Mouse (Mus musculus) midbrain, embryonic 13.5 days (tissue): Measurements from ENCODE around the gene Pqbp1. TPM values are rescaled to one million over a fixed set of nuclear protein-coding genes. Genes with fewer than 3 reads are reported as not detected.

Experiments used
- ATAC-seq: fragments of 200-750 bp; cut with Nextera tagmentation; 2 replicates; pipeline ENCODE4 v1.8.0; 2017; ENCODE audit warnings: mild to moderate bottlenecking, moderate TSS enrichment, moderate library complexity
- H3K27ac ChIP-seq: fragments of 300-500 bp; sonication (generic); 2 replicates; pipeline ENCODE4 v1.5.1; 2015; ENCODE audit warnings: inconsistent platforms, mild to moderate bottlenecking, moderate library complexity
- H3K27me3 ChIP-seq: fragments of 300-500 bp; sonication (generic); 2 replicates; pipeline ENCODE4 v1.6.1; 2015; ENCODE audit warnings: mild to moderate bottlenecking, inconsistent platforms
- H3K36me3 ChIP-seq: fragments of 300-500 bp; sonication (generic); 2 replicates; pipeline ENCODE4 v1.6.1; 2015; ENCODE audit warnings: mild to moderate bottlenecking, inconsistent platforms
- H3K4me1 ChIP-seq: fragments of 300-500 bp; sonication (generic); replicated peaks from 2 replicates; pipeline ENCODE4 v1.6.1; 2015; ENCODE audit warnings: inconsistent platforms
- H3K4me2 ChIP-seq: fragments of 300-500 bp; sonication (generic); replicated peaks from 2 replicates; pipeline ENCODE4 v1.6.1; 2015; ENCODE audit warnings: moderate library complexity, mild to moderate bottlenecking, inconsistent platforms
- H3K4me3 ChIP-seq: fragments of 300-500 bp; sonication (generic); replicated peaks from 2 replicates; pipeline ENCODE4 v1.5.1; 2015; ENCODE audit warnings: mild to moderate bottlenecking, inconsistent platforms
- H3K9ac ChIP-seq: fragments of 300-500 bp; sonication (generic); replicated peaks from 2 replicates; pipeline ENCODE4 v1.6.1; 2015; ENCODE audit warnings: mild to moderate bottlenecking, inconsistent platforms
- H3K9me3 ChIP-seq: fragments of 300-500 bp; sonication (generic); 2 replicates; pipeline ENCODE4 v1.6.1; 2016; ENCODE audit warnings: mild to moderate bottlenecking, inconsistent platforms
- WGBS: fragments of 180-500 bp; shearing (Covaris S2); methylation state at CpG from one replicate; pipeline ENCODE4 v1.1.7; 2015; 5-methylcytosine and 5-hydroxymethylcytosine counted together
- polyA plus RNA-seq: library from polyadenylated mRNA; unstranded; fragments of >200 nt; fragmentation: Nextera tagmentation; extraction: Ambion mirVana; gene quantifications from 2 replicates; pipeline ENCODE4 v1.2.1, GENCODE M21; 2015

Gene Pqbp1
- polyA plus RNA-seq, 1 experiment from 2014 or later, result 216 TPM

DNA sequence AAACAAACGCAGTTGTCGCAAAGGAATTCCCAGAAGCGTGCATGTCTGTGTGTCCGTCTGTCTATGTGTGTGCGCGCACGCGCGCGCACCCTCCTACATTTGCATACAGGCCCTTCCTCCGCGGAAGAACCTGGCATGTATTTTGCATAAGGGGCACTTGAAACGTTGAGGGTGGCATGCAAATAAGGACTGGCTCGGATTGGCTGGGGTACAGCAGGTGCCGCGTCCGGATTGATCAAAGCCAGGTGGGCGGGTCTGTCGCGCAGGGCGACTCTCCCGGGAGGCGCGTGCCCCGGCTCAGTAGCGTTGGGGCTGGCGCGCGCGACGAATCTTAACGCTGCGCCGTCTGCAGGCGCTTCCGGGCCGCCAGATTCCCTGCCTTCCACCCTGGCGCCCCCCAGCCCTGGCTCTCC lies 21.1 kb downstream of the Pqbp1 start, which contains the start of gene Pim2:
Pim2 (plus strand) TSS at position 256 of the 413 bp plus-strand sequence.
- peak within 1 kb of the TSS; percentile 57 for H3K4me3 ChIP-seq
- ATAC-seq, result peak; percentile 91
- peaks cover 14% of the 10 kb centered on the region; the same call in 1 of the 2 replicates for H3K4me1 ChIP-seq
- H3K9me3 ChIP-seq, result no peaks in the 10 kb centered on the region
- WGBS, result 23% methylated on average over 30 of the region's 38 CpGs
- peak within 1 kb of the TSS; percentile 39 for H3K27ac ChIP-seq
- no peaks in the 10 kb centered on the region for H3K27me3 ChIP-seq
- H3K9ac ChIP-seq, result peak within 1 kb of the TSS; percentile 69
- H3K4me2 ChIP-seq, result peak within 1 kb of the TSS; percentile 89
- peaks cover 20% of the 10 kb centered on the region for H3K36me3 ChIP-seq

DNA sequence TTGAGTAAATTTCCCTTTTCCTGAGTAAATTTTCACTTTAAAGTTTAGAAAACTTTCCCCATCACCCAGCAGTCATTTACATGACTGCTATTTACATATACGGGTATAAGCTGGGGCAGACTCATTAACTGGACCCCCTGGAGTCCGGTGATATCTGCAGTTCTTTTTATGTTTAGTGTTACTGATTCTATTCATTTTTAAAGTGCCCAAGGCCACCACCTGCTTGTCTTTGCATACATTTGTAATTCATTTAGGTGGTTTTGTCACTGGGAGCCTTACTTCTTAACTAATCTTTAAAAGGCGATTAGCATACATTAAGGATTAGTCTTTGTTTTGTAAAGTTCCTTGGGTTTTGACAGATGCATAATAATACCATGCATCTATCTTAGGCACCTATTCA lies 29.2 kb downstream of the Pqbp1 start:
- Histone ChIP-seq H3K4me3 (no peak overlapping the region), H3K27me3 (no peaks in the 10 kb centered on the region), H3K27ac (no peak overlapping the region), H3K36me3 (peaks cover 36% of the 10 kb centered on the region), H3K4me2 (no peak overlapping the region), H3K9ac (no peak overlapping the region), H3K9me3 (no peaks in the 10 kb centered on the region), H3K4me1 (no peaks in the 10 kb centered on the region; the same call in 1 of the 2 replicates)
- WGBS, result 28% methylated on average over 3 of the region's 3 CpGs
- ATAC-seq, result no peak

DNA sequence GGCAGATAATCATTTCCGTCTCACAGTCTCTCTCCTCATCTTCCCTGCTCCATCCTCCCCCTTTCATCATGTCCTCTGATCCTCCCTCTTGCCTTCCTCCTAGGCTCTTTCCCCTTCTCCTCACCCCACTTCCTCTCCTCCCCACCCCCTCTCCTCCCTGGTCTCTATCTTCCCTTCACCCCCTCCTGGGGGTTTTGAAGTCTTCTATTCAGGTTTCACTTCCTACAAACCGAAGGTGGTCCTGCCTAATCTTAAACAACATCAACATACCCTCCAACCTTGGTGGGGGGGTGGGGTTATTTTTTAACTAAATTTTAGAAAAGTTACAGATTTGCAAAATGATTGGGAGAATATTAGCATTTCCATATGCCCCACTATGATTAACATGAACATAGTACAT lies 30.6 kb downstream of the Pqbp1 start:
- Histone ChIP-seq H3K27ac (no peak overlapping the region), H3K36me3 (peaks cover 23% of the 10 kb centered on the region), H3K4me2 (no peak overlapping the region), H3K27me3 (no peaks in the 10 kb centered on the region), H3K9me3 (no peaks in the 10 kb centered on the region), H3K4me3 (no peak overlapping the region), H3K9ac (no peak overlapping the region), H3K4me1 (no peaks in the 10 kb centered on the region; the same call in 1 of the 2 replicates)
- WGBS, result 50% methylated on average over 2 of the region's 2 CpGs
- no peak for ATAC-seq

DNA sequence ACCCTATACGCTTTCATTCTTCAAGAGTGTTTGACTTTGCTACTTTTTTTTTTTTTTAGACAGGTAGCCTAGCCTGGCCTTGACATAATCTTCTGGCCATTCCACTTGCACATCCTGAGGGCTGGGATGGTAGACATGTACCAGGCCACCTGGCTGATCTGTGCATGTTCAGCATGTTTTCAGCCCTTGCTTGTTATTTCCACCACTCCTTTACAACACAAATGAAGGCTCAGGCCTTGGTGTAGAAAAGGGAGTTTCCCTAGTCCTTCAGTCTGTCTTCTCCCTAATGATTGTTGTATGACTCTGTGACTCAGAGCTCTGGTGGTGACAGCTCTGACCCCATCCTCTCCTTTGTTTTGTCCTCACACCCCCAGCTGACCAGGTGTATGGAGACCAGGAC lies 31.9 kb downstream of the Pqbp1 start:
- no peak overlapping the region for H3K27ac ChIP-seq
- ATAC-seq, result no peak
- no peak overlapping the region for H3K4me2 ChIP-seq
- H3K27me3 ChIP-seq, result no peaks in the 10 kb centered on the region
- H3K9ac ChIP-seq, result no peak overlapping the region
- no peaks in the 10 kb centered on the region for H3K9me3 ChIP-seq
- peaks cover 15% of the 10 kb centered on the region; the same call in 1 of the 2 replicates for H3K36me3 ChIP-seq
- no peak overlapping the region for H3K4me3 ChIP-seq
- 85% methylated on average over 1 of the region's 1 CpGs for WGBS
- H3K4me1 ChIP-seq, result no peaks in the 10 kb centered on the region; the same call in 1 of the 2 replicates

DNA sequence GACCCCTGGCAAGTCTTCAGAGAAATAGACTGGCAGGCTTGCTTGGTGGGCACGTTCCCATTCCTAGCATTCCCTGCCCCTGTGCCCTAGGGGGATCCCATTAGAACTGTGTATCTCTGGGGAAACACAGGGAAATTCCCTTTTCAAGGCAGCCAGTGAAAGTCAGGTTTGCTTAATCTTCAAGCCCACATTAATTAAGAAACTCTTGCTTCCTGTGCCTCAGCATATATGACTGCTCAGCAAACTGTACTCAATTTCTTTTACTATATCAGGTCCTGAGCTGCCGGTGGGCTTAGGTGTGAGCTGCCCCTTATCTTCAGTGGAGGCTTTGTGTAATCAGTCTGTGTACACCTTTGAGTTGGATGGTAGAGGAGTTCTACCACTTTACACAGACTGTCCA lies 33.3 kb downstream of the Pqbp1 start:
- H3K4me2 ChIP-seq, result no peak overlapping the region
- no peaks in the 10 kb centered on the region; the same call in 1 of the 2 replicates for H3K4me1 ChIP-seq
- no peaks in the 10 kb centered on the region for H3K27me3 ChIP-seq
- H3K36me3 ChIP-seq, result peaks cover 10% of the 10 kb centered on the region; the same call in 1 of the 2 replicates
- no peaks in the 10 kb centered on the region for H3K9me3 ChIP-seq
- no peak for ATAC-seq
- no peak overlapping the region for H3K4me3 ChIP-seq
- H3K9ac ChIP-seq, result no peak overlapping the region
- 74% methylated on average over 2 of the region's 2 CpGs for WGBS
- H3K27ac ChIP-seq, result no peak overlapping the region

DNA sequence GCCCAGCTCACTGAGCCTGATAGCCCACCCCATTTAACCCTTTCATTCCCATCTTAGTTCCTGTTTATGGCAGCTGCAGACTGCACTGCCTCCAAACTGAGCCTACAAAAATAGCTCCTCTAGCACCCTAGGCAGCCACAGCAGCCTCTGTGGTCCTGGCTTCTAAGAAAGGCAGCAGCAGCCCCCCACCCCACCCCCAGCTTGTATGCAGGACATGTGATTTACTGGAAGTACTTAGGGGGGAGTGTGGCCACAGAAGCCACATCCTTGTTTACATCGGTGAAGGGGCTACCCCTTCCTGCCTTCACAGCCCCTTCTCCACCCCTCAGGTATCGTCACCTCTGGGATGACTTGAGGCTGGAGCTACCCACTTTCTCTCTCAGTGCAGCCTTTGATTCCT lies 33.7 kb downstream of the Pqbp1 start:
- Histone ChIP-seq H3K36me3 (peaks cover 10% of the 10 kb centered on the region; the same call in 1 of the 2 replicates), H3K27ac (no peak overlapping the region), H3K4me3 (no peak overlapping the region), H3K4me1 (no peaks in the 10 kb centered on the region; the same call in 1 of the 2 replicates), H3K9ac (no peak overlapping the region), H3K9me3 (no peaks in the 10 kb centered on the region), H3K4me2 (no peak overlapping the region), H3K27me3 (no peaks in the 10 kb centered on the region)
- ATAC-seq, result no peak
- WGBS, result 79% methylated on average over 2 of the region's 2 CpGs

DNA sequence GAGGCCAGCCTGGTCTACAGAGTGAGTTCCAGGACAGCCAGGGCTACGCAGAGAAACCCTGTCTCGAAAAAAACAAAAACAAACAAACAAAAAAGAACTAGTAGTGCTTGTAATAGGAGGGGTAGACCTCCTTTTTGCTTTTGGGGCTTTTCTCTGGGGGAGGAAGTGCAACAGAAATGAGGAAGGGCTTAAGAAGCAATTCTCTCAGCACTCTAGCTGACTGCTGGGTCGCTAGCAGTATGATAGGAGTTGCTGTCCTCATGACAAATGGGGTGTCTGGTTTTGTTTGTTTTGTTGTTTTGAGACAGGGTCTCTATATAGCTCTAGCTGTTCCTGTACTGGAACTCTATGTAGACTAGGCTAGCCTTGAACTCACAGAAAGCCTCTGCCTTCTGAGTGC lies 34.5 kb downstream of the Pqbp1 start:
- no peak overlapping the region for H3K4me2 ChIP-seq
- H3K27ac ChIP-seq, result no peak overlapping the region
- H3K9me3 ChIP-seq, result no peaks in the 10 kb centered on the region
- H3K9ac ChIP-seq, result no peak overlapping the region
- no peak for ATAC-seq
- H3K4me3 ChIP-seq, result no peak overlapping the region
- H3K4me1 ChIP-seq, result no peaks in the 10 kb centered on the region; the same call in 1 of the 2 replicates
- no peaks in the 10 kb centered on the region for H3K27me3 ChIP-seq
- WGBS, result 79% methylated on average over 3 of the region's 3 CpGs
- H3K36me3 ChIP-seq, result peaks cover 11% of the 10 kb centered on the region; the same call in 1 of the 2 replicates

DNA sequence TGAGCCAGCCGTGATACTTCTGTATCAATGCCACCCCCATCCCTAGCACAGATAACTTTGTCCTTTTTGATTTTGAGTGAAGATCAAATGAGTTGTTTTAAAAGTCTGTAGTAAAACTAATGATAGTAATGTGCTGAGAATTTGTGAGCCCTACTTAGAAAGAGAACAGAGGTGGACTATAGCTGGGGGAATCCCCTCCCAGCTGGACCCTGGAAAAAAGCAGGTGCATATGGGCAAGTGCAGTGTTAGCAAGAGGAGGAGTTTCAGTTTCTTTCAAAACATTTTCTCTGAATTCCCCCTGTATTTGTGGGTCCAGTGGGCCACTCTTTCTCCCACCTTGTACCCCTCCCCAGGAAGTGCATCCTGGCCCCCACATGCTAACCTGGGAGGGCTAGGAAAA lies 35.9 kb downstream of the Pqbp1 start:
- 79% methylated on average over 1 of the region's 1 CpGs for WGBS

DNA sequence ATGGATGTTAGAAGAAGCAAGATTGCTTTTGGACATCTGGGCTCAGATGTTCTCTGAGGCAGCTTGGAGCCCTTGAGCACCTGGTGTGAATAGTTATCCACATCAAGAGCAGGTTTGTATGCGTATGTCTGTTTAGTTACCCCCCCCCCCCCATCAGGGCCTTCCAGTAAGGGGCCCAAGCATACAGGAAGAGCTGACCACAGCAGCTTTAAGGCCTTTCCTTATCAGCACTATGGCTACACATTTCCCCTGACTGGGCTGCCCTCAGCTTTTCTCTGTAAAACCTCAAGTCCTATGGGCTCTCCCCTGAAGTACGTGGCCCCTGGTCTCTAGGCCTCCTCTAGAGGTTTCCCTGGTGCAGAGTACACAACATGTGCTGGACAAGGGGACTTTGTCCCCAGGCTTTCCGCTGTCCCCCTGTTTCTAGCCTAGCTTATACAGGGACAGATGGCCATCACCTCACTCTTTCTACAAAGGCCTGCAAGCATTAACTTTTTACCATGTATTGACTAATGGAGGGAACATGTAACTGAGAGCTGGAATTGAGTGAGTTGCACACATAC lies 39.8 kb downstream of the Pqbp1 start:
- H3K4me2 ChIP-seq, result no peak overlapping the region
- H3K9me3 ChIP-seq, result no peaks in the 10 kb centered on the region
- H3K36me3 ChIP-seq, result peaks cover 7% of the 10 kb centered on the region; the same call in 1 of the 2 replicates
- H3K27ac ChIP-seq, result no peak overlapping the region
- no peak for ATAC-seq
- no peaks in the 10 kb centered on the region for H3K27me3 ChIP-seq
- H3K4me1 ChIP-seq, result no peaks in the 10 kb centered on the region
- H3K9ac ChIP-seq, result no peak overlapping the region
- H3K4me3 ChIP-seq, result no peak overlapping the region
- 85% methylated on average over 3 of the region's 3 CpGs for WGBS

More for the DNA sequence above, 35.9 kb downstream of the Pqbp1 start:
- no peak overlapping the region for H3K27ac ChIP-seq
- H3K36me3 ChIP-seq, result peaks cover 9% of the 10 kb centered on the region; the same call in 1 of the 2 replicates
- no peaks in the 10 kb centered on the region for H3K9me3 ChIP-seq
- H3K27me3 ChIP-seq, result no peaks in the 10 kb centered on the region
- ATAC-seq, result no peak
- H3K4me1 ChIP-seq, result no peaks in the 10 kb centered on the region; the same call in 1 of the 2 replicates
- H3K4me3 ChIP-seq, result no peak overlapping the region
- no peak overlapping the region for H3K4me2 ChIP-seq
- H3K9ac ChIP-seq, result no peak overlapping the region

DNA sequence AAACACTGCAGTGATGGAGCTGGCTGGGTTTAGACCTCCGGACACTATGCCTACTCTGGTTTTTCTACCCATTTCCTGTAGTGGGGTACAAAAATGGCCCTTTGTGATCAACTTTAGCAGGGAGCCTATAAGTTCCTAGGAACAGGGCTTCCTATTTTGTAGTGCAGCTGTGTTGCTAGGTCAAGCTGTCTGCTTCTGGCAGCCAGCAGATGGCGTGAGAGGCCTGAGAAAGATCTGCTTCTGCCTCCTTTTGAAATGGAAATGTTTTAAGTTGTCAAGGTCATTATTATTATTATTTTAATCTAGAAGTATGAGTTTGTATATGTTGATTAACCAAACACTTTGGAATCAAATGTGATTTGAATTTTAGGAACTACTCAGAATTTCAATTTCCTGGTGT lies 44.5 kb downstream of the Pqbp1 start:
- 48% methylated on average over 2 of the region's 2 CpGs for WGBS
- H3K4me1 ChIP-seq, result no peaks in the 10 kb centered on the region
- no peak for ATAC-seq

DNA sequence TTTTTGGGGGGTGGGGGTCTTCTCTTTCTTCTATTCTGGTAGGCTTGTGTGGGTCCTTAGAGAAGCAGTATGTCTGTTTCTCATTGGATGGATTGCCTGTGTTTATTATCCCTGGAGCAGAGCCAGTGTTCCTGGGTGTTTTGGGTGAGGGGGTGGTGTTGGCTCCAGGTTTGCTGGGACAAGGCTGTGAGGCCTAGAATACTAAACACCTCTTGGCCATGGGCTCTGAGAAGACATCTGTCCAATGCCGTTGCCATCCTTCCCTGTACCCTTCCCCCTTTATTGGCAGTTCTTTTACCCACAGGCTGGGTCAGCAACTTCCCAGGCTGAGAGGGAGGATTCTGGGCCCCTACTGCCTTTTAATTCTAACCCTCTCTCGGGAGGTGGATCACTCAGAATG lies 51.2 kb downstream of the Pqbp1 start:
- Histone ChIP-seq H3K4me3 (no peak overlapping the region), H3K27me3 (no peaks in the 10 kb centered on the region), H3K9me3 (no peaks in the 10 kb centered on the region), H3K36me3 (peaks cover 8% of the 10 kb centered on the region), H3K9ac (no peak overlapping the region), H3K27ac (no peak overlapping the region), H3K4me1 (peaks cover 31% of the 10 kb centered on the region), H3K4me2 (no peak overlapping the region)
- 70% methylated on average over 2 of the region's 2 CpGs for WGBS
- no peak for ATAC-seq

More for the DNA sequence above, 44.5 kb downstream of the Pqbp1 start:
- Histone ChIP-seq H3K4me2 (no peak overlapping the region), H3K27ac (no peak overlapping the region), H3K9ac (no peak overlapping the region), H3K9me3 (no peaks in the 10 kb centered on the region), H3K36me3 (peaks cover 16% of the 10 kb centered on the region; the same call in 1 of the 2 replicates), H3K27me3 (no peaks in the 10 kb centered on the region), H3K4me3 (no peak overlapping the region)
